In the genomic region with DNA sequence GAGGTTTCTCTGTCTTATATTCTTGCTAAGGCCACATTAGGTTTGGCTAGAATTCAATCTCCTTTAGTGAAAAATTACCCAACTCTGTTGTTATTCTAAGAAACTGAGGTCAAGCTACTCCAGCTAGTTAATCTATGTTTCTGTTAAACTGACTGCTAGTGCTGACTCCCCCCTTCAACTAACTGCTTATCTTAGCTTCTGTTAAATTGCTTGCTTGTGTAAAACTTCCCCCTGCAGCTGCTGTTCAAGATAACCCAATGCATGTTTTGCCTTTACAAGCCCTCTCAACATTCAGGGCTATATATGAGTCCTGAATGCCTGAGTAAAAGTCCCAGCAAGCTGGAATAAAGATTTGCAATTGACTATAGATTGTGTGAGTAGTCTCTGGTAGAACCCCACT, we compare ENCODE assay signal across 18 mouse cellular contexts.
"Had no signal": no experiment of that assay in that cellular context is flagged by ENCODE, and none has a peak within 500 bp of the region (broad histone marks: within the 10 kb centered on the region; RNA-seq: fewer than 3 reads in every experiment).

No protein-coding gene starts in this region.

- H3K4me2 ChIP-seq: liver, embryonic 15.5 days; lung, embryonic 15.5 days; midbrain, embryonic 12.5 days; neural tube, embryonic 13.5 days; neural tube, embryonic 15.5 days had no signal

- H3K9me3 ChIP-seq: liver, embryonic 15.5 days; lung, embryonic 15.5 days; midbrain, embryonic 12.5 days; neural tube, embryonic 15.5 days had no signal

- H3K9ac ChIP-seq: liver, embryonic 15.5 days; liver, postnatal 0 days; lung, embryonic 15.5 days; midbrain, embryonic 12.5 days; neural tube, embryonic 13.5 days; neural tube, embryonic 15.5 days had no signal

- H3K36me3 ChIP-seq: liver, embryonic 15.5 days; lung, embryonic 15.5 days; midbrain, embryonic 10.5 days; midbrain, embryonic 12.5 days; neural tube, embryonic 13.5 days; neural tube, embryonic 15.5 days had no signal

- H3K4me3 ChIP-seq: liver, embryonic 15.5 days; lung, embryonic 15.5 days; megakaryocyte, embryonic 14.5 days; midbrain, embryonic 10.5 days; midbrain, embryonic 12.5 days; myocyte; neural tube, embryonic 13.5 days; neural tube, embryonic 15.5 days had no signal

- DNase-seq: liver, postnatal 0 days; lung, adult 2 months; lung, postnatal 10 days; lung, postnatal 4 days; midbrain, embryonic 14.5 days; right cerebral cortex, postnatal 14 days; thymus, adult 18-20 months; thymus, postnatal 14 days; thymus, postnatal 36 days had no signal

- H3K27ac ChIP-seq: liver, embryonic 15.5 days; lung, embryonic 15.5 days; midbrain, embryonic 10.5 days; midbrain, embryonic 12.5 days; neural tube, embryonic 13.5 days; neural tube, embryonic 15.5 days had no signal

- ATAC-seq: liver, postnatal 0 days; midbrain, embryonic 16.5 days had no signal

- H3K4me1 ChIP-seq: lung, embryonic 15.5 days; midbrain, embryonic 10.5 days; midbrain, embryonic 12.5 days; neural tube, embryonic 13.5 days; neural tube, embryonic 15.5 days had no signal

- H3K27me3 ChIP-seq: liver, embryonic 15.5 days; lung, embryonic 15.5 days; megakaryocyte, embryonic 14.5 days; midbrain, embryonic 12.5 days; neural tube, embryonic 13.5 days; neural tube, embryonic 15.5 days had no signal
